Mouse (Mus musculus): Measurements from ENCODE around the gene Ss18l1.

The Ss18l1 gene

DNA sequence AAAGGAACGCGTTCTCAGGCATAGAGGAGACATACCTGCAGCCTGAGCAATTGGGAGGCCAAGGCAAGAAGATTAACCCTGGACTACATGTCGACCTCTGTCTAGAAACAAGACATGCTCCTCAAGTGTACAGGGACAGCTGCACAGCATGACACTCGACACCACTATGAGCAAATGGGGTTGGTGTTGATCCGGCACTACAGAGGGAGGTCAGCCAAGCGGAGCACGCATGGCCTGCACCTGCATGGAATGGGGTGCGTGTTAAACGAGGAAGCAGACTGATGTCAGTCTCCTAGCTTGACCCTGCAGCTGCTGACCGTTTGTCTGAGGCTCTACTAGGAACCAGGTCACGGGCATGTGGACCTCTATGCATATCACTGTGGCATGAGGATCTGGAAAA lies 48.0 kb downstream of the Ss18l1 start:
- POLR2A ChIA-PET = interaction anchor here in 1 of 4 experiments (0.6 to 2.2 kb wide), 2 partner anchors 12 to 13 kb away, joined by 4 to 6 read pairs; no protein-coding TSS in a partner anchor
- CTCF ChIA-PET = interaction anchor here in 1 of 4 experiments (1.2 kb wide), 1 partner anchor 161 kb away, joined by 3 read pairs; no protein-coding TSS in a partner anchor

DNA sequence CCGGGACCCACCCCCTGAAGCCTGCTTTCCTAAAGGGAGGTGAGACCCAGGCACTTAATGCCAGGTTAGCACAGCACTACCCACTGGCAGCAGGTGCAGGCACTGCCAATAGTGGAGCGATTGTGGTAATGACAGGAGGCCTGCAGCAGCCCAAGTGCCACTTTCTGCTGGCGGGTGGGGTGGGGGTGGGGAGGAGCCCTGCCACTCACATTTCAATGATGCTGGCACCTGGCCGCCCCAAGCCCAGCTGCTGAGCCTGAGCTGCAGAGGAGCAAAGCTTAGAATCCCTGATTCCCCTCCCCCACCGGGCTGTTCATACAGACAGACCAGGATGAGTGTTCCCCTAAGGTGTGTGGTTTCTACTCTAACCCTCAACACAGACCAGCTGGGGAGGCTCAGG lies 53.4 kb downstream of the Ss18l1 start:
- POLR2A ChIA-PET = interaction anchor here in 3 of 4 experiments (0.6 to 3.4 kb wide), 7 partner anchors 10 to 162 kb away, joined by 3 to 10 read pairs (median 3); no protein-coding TSS in a partner anchor
- CTCF ChIA-PET = interaction anchor here in 2 of 4 experiments (1.2 kb wide), 2 partner anchors 11 to 75 kb away, joined by 3 to 4 read pairs; no protein-coding TSS in a partner anchor

GRCm38 (mm10) chr2:180097585-180097984 lies 55.3 kb downstream of the Ss18l1 start:
- ChIA-PET POLR2A (interaction anchor here in 1 of 4 experiments (0.6 to 9.4 kb wide), 4 partner anchors 14 to 27 kb away, joined by 3 to 102 read pairs (median 8); partner anchors contain the start of genes Mtg2 and Osbpl2), CTCF (interaction anchor here in 3 of 4 experiments (0.6 to 1.1 kb wide), 5 partner anchors 11 to 183 kb away, joined by 3 to 4 read pairs (median 3); no protein-coding TSS in a partner anchor)

DNA sequence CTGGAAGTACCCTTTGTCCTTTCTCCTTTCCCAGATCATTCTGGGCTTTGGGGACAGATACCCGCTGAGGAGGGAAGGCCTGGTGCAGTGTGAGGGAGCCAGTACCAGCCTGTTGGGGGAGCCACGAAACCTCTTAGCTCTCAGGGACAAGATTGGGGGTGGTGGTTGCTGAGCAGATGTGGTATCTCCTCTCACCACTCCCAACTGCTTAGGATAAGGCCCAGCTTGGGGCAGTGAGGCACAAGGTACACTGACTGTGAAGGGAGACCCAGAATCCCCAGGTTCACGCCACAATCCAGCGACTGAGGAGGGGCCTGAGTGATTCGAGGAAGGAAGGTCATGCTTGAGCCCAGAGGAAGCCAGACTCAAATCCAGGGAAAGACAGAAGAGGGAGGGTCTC lies 55.9 kb downstream of the Ss18l1 start:
- ChIA-PET POLR2A (interaction anchor here in 2 of 4 experiments (0.6 to 9.4 kb wide), 9 partner anchors 10 to 57 kb away, joined by 3 to 102 read pairs (median 3); partner anchors contain the start of genes Osbpl2 (in 2 of the 2) and Mtg2 (in 1 of the 2)), CTCF (interaction anchor here in 2 of 4 experiments (0.6 to 1.3 kb wide), 4 partner anchors 11 to 154 kb away, joined by 3 to 4 read pairs (median 4); no protein-coding TSS in a partner anchor)

DNA sequence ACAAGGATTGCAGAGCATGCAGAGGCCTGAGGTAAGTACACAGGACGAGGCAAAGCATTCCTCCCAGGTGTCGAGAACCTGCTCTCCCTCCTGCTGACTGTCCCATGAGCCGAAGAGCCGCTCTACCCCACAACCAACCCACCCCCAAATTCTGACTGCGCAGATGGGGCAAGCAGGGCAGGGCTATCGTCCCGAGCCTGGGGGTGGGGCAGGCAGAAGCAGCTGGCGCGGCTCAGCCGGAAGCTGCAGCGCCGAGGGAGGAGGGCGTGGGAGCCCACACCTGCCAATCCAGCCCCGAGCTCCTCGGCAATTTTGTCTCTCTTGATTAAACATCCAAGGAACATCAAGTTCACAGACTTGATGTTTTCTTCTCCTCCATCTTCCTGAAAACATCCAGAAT lies 57.2 kb downstream of the Ss18l1 start:
- POLR2A ChIA-PET = interaction anchor here in 2 of 4 experiments (0.6 to 9.4 kb wide), 12 partner anchors 15 to 193 kb away, joined by 3 to 102 read pairs (median 4); partner anchors contain the start of genes Osbpl2 (in 2 of the 2), Adrm1 (in 1 of the 2) and Rps21 (in 1 of the 2)
- CTCF ChIA-PET = interaction anchor here in 3 of 4 experiments (0.7 to 1.8 kb wide), 8 partner anchors 10 to 418 kb away, joined by 3 to 6 read pairs (median 4); no protein-coding TSS in a partner anchor

GRCm38 (mm10) chr2:180103151-180103977 lies 61.1 kb downstream of the Ss18l1 start:
- CTCF ChIA-PET = interaction anchor here in 3 of 4 experiments (0.5 to 2.3 kb wide), 9 partner anchors 15 to 369 kb away, joined by 3 to 6 read pairs (median 4); partner anchors contain the start of gene Osbpl2 (in 1 of the 3)
- POLR2A ChIA-PET = interaction anchor here (0.5 to 9.4 kb wide), 26 partner anchors 9 to 556 kb away, joined by 3 to 102 read pairs (median 4); partner anchors contain the start of genes Rps21 (in 3 of the 4), Osbpl2 (in 2 of the 4), Lsm14b (in 1 of the 4) and Mtg2 (in 1 of the 4)

- POLR2A ChIA-PET = interaction anchor here in 3 of 4 experiments (0.5 to 9.4 kb wide), 24 partner anchors 7 to 557 kb away, joined by 3 to 102 read pairs (median 4); partner anchors contain the start of genes Osbpl2 (in 3 of the 3), Rps21 (in 3 of the 3), Mtg2 (in 2 of the 3) and Psma7 (in 1 of the 3)
- CTCF ChIA-PET = interaction anchor here (0.6 to 1.5 kb wide), 13 partner anchors 12 to 368 kb away, joined by 3 to 6 read pairs (median 4); partner anchors contain the start of genes Gata5 (in 1 of the 4), Mtg2 (in 1 of the 4) and Osbpl2 (in 1 of the 4)
These were observed 61.8 kb downstream of the Ss18l1 start, which contains the start of gene Hrh3 for GRCm38 (mm10) chr2:180103978-180104658. Hrh3 (minus strand) TSS chr2:180104488.

DNA sequence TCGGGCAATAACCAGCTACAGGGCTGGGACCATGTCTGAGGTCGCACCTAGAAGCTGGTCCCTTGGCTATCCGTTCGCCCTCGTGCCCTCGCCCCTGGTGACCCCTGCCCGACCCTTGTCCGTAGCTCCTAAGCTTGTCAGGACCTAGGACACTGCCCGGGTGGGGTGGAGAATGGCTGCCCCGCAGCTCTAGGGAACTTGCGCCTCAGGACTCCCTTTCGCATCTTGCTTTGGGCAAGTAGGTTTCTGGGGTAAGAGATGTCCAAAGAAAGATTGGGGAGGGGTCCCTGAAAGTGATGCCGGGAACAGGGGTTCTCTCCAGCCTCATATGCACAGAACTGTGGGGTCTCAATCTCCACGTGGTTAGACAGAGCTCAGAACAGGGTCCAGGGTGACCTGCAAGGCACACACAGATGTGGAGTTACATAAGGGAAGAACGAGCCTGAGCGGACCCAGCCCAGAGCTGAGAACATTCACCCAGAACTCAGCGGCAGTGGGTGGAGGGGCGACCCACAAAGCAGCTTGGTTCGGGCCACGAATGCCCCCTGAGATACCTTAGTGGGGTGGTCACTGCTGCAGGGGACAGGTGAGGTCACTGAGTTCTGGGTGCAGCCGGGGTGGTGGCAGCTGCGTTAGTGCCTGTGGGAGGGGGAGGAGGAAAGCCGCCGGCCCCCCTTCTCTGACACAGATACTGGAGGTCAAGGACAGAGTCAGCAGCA lies 62.5 kb downstream of the Ss18l1 start:
- POLR2A ChIA-PET = interaction anchor here in 3 of 4 experiments (0.6 to 9.4 kb wide), 21 partner anchors 8 to 153 kb away, joined by 3 to 102 read pairs (median 4); partner anchors contain the start of genes Osbpl2 (in 3 of the 3), Rps21 (in 3 of the 3), Mtg2 (in 2 of the 3) and Psma7 (in 1 of the 3)
- CTCF ChIA-PET = interaction anchor here (0.6 to 1.5 kb wide), 13 partner anchors 11 to 368 kb away, joined by 3 to 6 read pairs (median 4); partner anchors contain the start of genes Gata5 (in 1 of the 4), Mtg2 (in 1 of the 4) and Osbpl2 (in 1 of the 4)

GRCm38 (mm10) chr2:180105441-180106190 lies 63.3 kb downstream of the Ss18l1 start:
- POLR2A ChIA-PET = interaction anchor here in 3 of 4 experiments (0.7 to 9.4 kb wide), 8 partner anchors 9 to 56 kb away, joined by 3 to 102 read pairs (median 4); partner anchors contain the start of genes Osbpl2 (in 3 of the 3) and Mtg2 (in 1 of the 3)

DNA sequence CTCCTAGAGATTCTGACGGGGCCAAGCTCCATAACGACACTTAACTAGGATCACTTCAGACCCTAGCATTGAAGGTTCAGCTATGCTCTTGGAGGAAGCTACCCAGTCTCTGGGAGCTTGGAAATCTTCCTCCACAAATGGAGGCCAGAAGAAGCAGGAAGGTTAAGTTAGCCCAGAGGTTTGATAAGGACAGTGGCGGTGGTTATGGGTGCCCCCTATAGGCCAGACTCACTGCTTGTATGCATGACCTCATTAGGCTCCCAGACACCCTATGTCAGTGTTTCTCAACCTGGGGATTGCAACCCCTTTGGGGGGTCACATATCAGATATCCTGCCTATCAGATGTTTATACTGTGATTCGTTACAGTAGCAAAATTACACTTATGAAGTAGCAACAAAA lies 64.8 kb downstream of the Ss18l1 start:
- CTCF ChIA-PET = interaction anchor here (0.6 to 4.0 kb wide), 7 partner anchors 10 to 483 kb away, joined by 3 to 12 read pairs (median 4); no protein-coding TSS in a partner anchor
- POLR2A ChIA-PET = interaction anchor here in 3 of 4 experiments (0.6 to 9.4 kb wide), 3 partner anchors 9 to 12 kb away, joined by 3 to 102 read pairs (median 98); partner anchors contain the start of gene Osbpl2 (in 3 of the 3)

More at GRCm38 (mm10) chr2:180105441-180106190, 63.3 kb downstream of the Ss18l1 start:
- CTCF ChIA-PET = interaction anchor here in 3 of 4 experiments (0.7 to 1.4 kb wide), 6 partner anchors 10 to 721 kb away, joined by 3 to 8 read pairs (median 3); partner anchors contain the start of genes Gata5 (in 1 of the 3) and Mtg2 (in 1 of the 3)

DNA sequence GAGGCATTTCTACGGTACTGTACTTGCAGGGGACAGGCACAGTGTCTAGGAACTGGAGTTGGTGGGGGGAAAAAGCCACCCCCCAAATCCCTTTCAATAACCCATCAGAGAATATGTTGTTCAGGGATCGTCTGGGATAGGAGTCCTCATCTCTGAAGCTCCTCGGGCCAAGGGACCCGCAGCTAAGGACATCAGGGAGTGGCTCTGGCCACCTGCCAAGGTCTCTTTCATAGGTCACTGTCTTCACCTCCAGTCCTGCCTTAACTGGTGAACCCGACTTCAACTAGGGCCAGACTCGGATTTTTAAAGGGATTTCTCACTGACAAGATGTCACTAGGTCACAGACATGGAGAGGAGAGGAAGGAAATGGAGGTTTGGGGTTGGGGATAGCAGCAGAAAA lies 66.0 kb downstream of the Ss18l1 start:
- ChIA-PET CTCF (interaction anchor here (0.6 to 4.0 kb wide), 10 partner anchors 27 to 1811 kb away, joined by 3 to 12 read pairs (median 4); partner anchors contain the start of gene Adrm1 (in 1 of the 4)), POLR2A (interaction anchor here in 3 of 4 experiments (0.6 to 2.8 kb wide), 8 partner anchors 9 to 73 kb away, joined by 3 to 17 read pairs (median 7); partner anchors contain the start of gene Osbpl2 (in 2 of the 3))

- ChIA-PET POLR2A (interaction anchor here in 3 of 4 experiments (0.5 to 8.9 kb wide), 10 partner anchors 9 to 321 kb away, joined by 3 to 102 read pairs (median 5); partner anchors contain the start of genes Hrh3 (in 2 of the 3), Psma7 (in 1 of the 3), Rps21 (in 1 of the 3) and Ss18l1 (in 1 of the 3)), CTCF (interaction anchor here in 2 of 4 experiments (0.5 to 1.2 kb wide), 7 partner anchors 63 to 433 kb away, joined by 3 to 6 read pairs (median 4); partner anchors contain the start of genes Lsm14b (in 1 of the 2), Psma7 (in 1 of the 2) and Ss18l1 (in 1 of the 2))
These were observed 71.9 kb downstream of the Ss18l1 start for GRCm38 (mm10) chr2:180113909-180114890.

- ChIA-PET CTCF (interaction anchor here in 3 of 4 experiments (0.6 to 1.4 kb wide), 6 partner anchors 11 to 93 kb away, joined by 3 to 4 read pairs (median 3); partner anchors contain the start of gene Hrh3 (in 1 of the 3)), POLR2A (interaction anchor here in 3 of 4 experiments (0.6 to 8.9 kb wide), 10 partner anchors 9 to 1649 kb away, joined by 3 to 102 read pairs (median 4); partner anchors contain the start of genes Hrh3 (in 2 of the 3), Mtg2 (in 1 of the 3), Psma7 (in 1 of the 3) and Rps21 (in 1 of the 3))
These were observed 73.0 kb downstream of the Ss18l1 start for GRCm38 (mm10) chr2:180115279-180115678.
